Mouse (Mus musculus) adrenal gland, adult 18-20 months (tissue): ENCODE results near the gene Cnrip1. TPM values are rescaled to one million over a fixed set of nuclear protein-coding genes. Genes with fewer than 3 reads are reported as not detected.

Source experiments
- DNase-seq, 2 experiments: peaks; one replicate each; pipeline ENCODE4 v3.0.0; 2021 to 2022; ENCODE audit warnings: low spot score in 2 of 2
- total RNA-seq, 2 experiments: library from RNA; stranded (reverse); gene quantifications; 1 replicate in 1 of 2; 2 replicates in 1 of 2; pipeline ENCODE4 v1.2.3; 2021

Cnrip1 gene
- total RNA-seq, 2 experiments from 2014 or later, result 13.5 to 15.5 TPM

GRCm38 (mm10) chr11:17106936-17107335 lies 55.5 kb downstream of the Cnrip1 start:
- no peak for DNase-seq

- no peak for DNase-seq
These were observed 56.0 kb downstream of the Cnrip1 start for GRCm38 (mm10) chr11:17107359-17107758.

GRCm38 (mm10) chr11:17112419-17113090 lies 61.2 kb downstream of the Cnrip1 start:
- DNase-seq, result no peak

GRCm38 (mm10) chr11:17126418-17126817 lies 75.0 kb downstream of the Cnrip1 start:
- DNase-seq, result no peak

Other genes starting within 250 kb of the Cnrip1 start
- gene Fbxo48, start 100.2 kb upstream of the Cnrip1 start, total RNA-seq, result under 1 TPM; 0.32 to 0.33 TPM
- gene Plek, start 795 bp downstream of the Cnrip1 start, total RNA-seq, result 1 to 10 TPM; 5.3 to 7.1 TPM
- 100 to 1,000 TPM in 1 of 2 experiments, 10 to 100 TPM in 1; 79.9 to 106 TPM for gene Ppp3r1, start 107.7 kb downstream of the Cnrip1 start, total RNA-seq
- 10 to 100 TPM; 13.5 to 14.1 TPM for gene Wdr92, start 130.5 kb downstream of the Cnrip1 start, total RNA-seq
- gene Pno1, start 160.0 kb downstream of the Cnrip1 start, total RNA-seq, result 10 to 100 TPM; 51.9 to 56.6 TPM
- 10 to 100 TPM; 43.2 to 57.4 TPM for gene C1d, start 206.0 kb downstream of the Cnrip1 start, total RNA-seq